Mouse (Mus musculus) heart, adult 2 months (tissue): ENCODE results near the gene Trim2.

Experiments
- CTCF ChIP-seq: fragments of 200-600 bp; IDR thresholded peaks from 2 replicates; pipeline ENCODE4 v1.8.1; 2022; ENCODE audit warnings: antibody characterized with exemption, mild to moderate bottlenecking, moderate library complexity
- EP300 ChIP-seq: fragments of 200-500 bp; IDR thresholded peaks from 2 replicates; pipeline ENCODE4 v1.6.1; 2011; ENCODE audit warnings: low read depth, low read length, control low read depth; ENCODE audit not compliant: insufficient read depth
- POLR2A ChIP-seq: fragments of 200-500 bp; IDR thresholded peaks from 2 replicates; pipeline ENCODE4 v1.6.1; 2011; ENCODE audit warnings: mild to moderate bottlenecking, low read depth, low read length, control low read depth; ENCODE audit not compliant: insufficient read depth

DNA sequence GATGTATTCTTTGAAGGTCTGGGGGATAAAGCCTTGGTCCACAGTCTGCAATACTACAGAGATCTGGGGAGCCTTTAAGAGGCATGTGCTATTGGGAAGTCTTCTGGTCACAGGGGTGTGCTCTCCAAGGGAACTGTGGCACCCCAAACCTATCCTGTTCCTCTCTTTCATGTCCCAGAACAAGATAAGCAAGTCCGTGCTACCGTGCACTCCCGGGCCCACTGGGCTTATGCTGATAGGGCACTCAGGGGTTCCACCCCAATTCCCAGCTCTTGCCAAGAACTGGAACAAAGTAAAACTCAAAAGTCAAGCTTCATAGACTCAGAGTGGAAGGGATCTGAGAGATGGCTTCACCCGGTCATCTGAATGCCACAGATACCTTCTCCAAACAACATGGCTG, 72.1 kb downstream of the Trim2 start:
- TF ChIP-seq CTCF (no peak), POLR2A (no peak), EP300 (no peak)
